Mouse (Mus musculus) heart, adult 11 months (tissue): ENCODE results near the gene Prodh2.

Experiments used
- DNase-seq: peaks from one replicate; pipeline ENCODE4 v3.0.0; 2022

Gene Prodh2

GRCm38 (mm10) chr7:30550603-30551002 lies 57.2 kb downstream of the Prodh2 start:
- peak; percentile 91 for DNase-seq

DNA sequence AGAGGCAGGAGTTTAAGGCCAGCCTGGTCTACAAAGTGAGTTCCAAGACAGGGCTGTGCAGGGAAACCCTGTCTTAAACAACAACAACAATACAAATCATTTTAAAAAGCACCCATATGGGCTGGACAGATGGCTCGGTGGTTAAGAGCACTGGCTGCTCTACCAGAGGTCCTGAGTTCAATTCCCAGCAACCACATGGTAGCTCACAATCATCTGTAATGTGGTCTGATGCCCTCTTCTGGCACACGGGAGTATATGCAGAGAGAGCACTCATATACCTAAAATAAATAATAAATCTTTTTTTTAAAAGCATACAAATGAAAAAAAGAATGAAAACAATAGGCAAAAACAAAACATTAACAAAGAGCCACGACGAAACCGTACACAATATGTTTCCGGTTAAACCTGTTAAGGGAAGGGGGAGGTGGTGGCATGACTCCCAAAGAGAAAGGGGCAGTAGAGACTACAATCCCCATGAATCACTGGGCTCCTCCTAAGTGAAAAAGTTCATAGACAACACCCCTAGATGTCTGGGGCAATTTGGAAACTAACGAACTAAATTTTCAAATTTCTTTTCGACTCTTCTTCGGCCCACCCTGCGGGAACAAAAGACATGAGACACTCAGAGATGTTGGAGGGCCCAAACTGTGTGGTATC lies 58.2 kb downstream of the Prodh2 start:
- DNase-seq = peak; percentile 90

- DNase-seq = peak; percentile 100
These were observed 58.9 kb downstream of the Prodh2 start, which contains the start of the genes Hspb6 and Proser3 for GRCm38 (mm10) chr7:30552102-30553020. Hspb6 (plus strand) TSS chr7:30552178. Proser3 (minus strand) TSS chr7:30552299.

GRCm38 (mm10) chr7:30553021-30553589 lies 59.7 kb downstream of the Prodh2 start:
- DNase-seq = peak; percentile 97

GRCm38 (mm10) chr7:30553810-30554584 lies 60.6 kb downstream of the Prodh2 start:
- DNase-seq = peak; percentile 94

DNA sequence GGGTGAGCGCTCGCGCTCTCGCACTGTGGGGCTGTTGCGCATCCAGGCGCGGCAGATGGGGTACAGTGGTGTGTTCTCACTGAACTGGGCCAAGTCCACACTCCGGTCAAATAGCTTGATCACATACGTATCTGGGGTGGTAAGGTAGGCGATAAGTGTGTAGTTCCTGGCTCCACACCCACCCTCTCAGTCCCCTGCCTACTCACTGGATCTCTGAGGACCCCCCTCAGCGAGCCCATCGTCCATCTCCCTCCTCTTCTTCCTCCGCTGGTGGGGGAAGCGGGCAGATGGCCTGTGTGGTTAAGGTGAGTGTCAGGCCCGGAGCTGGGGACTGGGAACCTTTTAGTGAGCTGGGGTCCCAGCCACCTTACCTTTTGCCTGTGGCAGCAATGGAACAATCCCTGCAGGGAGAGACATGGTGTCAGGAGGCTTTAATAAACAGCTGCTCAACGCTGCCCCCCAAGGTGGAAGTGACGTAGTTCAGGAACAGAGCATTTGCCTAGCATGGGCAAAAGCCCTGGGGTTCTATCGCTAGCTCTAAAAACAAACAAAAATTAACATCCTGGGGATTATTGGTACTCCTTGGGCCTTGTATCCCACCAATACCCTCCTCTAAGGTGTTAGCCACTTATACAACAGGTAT lies 63.6 kb downstream of the Prodh2 start:
- DNase-seq = peak; percentile 92

GRCm38 (mm10) chr7:30557901-30558514 lies 64.6 kb downstream of the Prodh2 start:
- peak; percentile 92 for DNase-seq

GRCm38 (mm10) chr7:30558656-30559442 lies 65.4 kb downstream of the Prodh2 start:
- peak; percentile 93 for DNase-seq

DNA sequence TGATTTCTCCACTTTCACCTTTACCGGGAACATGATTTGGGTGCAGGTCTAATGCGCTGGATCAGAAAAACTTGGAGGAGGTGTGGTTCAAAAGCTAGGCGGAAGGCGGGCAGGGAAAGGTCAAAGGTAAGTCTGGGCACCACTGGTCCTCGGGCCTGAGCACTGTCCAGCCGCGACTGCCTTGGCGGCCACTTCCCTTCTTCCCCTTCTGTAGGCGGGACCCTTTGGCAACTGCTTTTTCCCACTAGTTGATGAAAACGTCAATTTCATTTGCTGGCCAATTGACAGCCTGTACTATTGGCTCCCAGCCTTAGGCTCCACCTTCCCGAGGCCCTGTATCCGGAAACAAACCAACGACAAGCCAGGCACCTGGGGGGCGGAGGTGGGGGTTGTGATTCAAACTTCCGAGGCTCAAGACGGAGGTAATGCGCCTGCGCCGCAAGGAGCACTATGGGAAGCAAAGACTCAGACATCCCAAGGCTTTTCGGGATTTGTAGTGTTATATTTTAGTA lies 66.1 kb downstream of the Prodh2 start, which contains the start of gene Lin37:
Gene Lin37, minus strand, starts transcription at position 396 of the 512 bp plus-strand sequence.
- peak; percentile 100 for DNase-seq

DNA sequence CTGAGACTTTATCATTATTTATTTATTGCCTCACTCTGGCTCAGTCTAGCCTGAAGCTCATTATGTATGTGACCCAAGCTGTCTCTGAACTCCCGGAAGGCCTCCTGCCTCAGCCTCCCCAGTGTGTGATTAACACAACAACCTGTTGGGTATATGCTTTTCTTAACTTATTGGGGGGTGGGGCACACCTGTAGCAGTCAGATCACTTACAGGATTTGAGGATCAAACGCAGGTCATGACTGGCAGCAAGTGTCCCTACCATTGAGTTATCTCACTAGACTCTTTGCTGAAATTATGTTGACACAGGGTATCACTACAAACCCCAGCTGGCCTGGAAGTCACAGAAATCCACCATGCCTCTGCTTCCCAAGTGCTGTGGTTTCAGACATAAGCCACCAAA lies 66.9 kb downstream of the Prodh2 start:
- DNase-seq = no peak

DNA sequence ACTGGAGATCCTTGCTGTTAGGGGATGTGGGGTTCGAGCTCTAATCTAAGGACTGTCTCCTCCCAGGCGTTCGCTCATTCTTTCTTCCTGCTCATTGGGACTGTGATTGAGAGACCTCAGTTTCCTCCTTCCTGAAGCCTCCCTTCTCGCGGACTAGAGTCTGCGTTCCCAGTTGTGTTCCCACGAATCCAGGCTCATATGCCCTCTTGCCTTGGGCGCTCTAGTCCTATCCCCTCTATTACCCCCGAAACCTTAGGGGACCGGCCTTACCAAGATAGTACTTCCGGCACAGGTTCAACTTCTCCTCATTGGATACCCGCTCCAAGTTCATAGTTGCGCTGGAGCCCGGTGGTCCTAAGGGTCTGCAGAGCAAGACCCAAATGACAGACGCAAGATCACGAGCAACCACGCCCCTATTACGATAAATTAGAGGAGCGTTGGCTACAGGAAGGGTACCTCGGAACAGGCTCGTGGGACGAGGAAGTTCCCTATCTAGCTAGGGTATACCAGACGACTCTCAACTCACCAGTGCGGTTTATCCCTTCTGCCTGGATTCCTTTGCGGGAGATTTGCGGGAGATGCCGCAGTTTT lies 69.2 kb downstream of the Prodh2 start:
- no peak for DNase-seq
